Mouse (Mus musculus) thymus, adult 2 months (tissue): ENCODE results near the gene Zfp326. TPM values are rescaled to one million over a fixed set of nuclear protein-coding genes. Genes with fewer than 3 reads are reported as not detected.

Source experiments
- DNase-seq: peaks from one replicate; pipeline ENCODE4 v3.0.0; 2021
- H3K27ac ChIP-seq: fragments of 200-500 bp; 2 replicates; pipeline ENCODE4 v1.5.1; 2012; ENCODE audit warnings: low read length, control low read depth; ENCODE audit not compliant: control insufficient read depth, insufficient read depth
- H3K27me3 ChIP-seq: fragments of 200-500 bp; 2 replicates; pipeline ENCODE4 v1.6.1; 2012; ENCODE audit warnings: mild to moderate bottlenecking, low read length, moderate library complexity, mixed read lengths; ENCODE audit not compliant: control insufficient read depth, insufficient read depth
- H3K36me3 ChIP-seq: fragments of 200-500 bp; 2 replicates; pipeline ENCODE4 v1.6.1; 2012; ENCODE audit warnings: mild to moderate bottlenecking, low read length, moderate library complexity; ENCODE audit not compliant: control insufficient read depth, insufficient read depth
- H3K4me1 ChIP-seq: fragments of 200-500 bp; replicated peaks from 2 replicates; pipeline ENCODE4 v1.6.1; 2012; ENCODE audit warnings: low read length; ENCODE audit not compliant: control insufficient read depth, insufficient read depth
- H3K4me3 ChIP-seq: fragments of 200-500 bp; 2 replicates; pipeline ENCODE4 v1.5.1; 2012; ENCODE audit warnings: mild to moderate bottlenecking, low read length, control low read depth, moderate library complexity; ENCODE audit not compliant: control insufficient read depth, insufficient read depth
- CTCF ChIP-seq: fragments of 200-500 bp; IDR thresholded peaks from 2 replicates; pipeline ENCODE4 v1.5.1; 2012; ENCODE audit warnings: mild to moderate bottlenecking, control low read depth, low read length, moderate library complexity, borderline replicate concordance; ENCODE audit not compliant: control insufficient read depth, poor library complexity, insufficient read depth; ENCODE audit errors: extremely low read depth
- POLR2A ChIP-seq: fragments of 200-500 bp; IDR thresholded peaks from 2 replicates; pipeline ENCODE4 v1.6.1; 2012; ENCODE audit warnings: mild to moderate bottlenecking, low read length, control low read depth, moderate library complexity; ENCODE audit not compliant: control insufficient read depth, poor library complexity, insufficient read depth; ENCODE audit errors: extremely low read depth
- WGBS: fragments of 180-500 bp; shearing (Covaris S2); methylation state at CpG from one replicate; pipeline ENCODE4 v1.1.7; 2018; 5-methylcytosine and 5-hydroxymethylcytosine counted together
- polyA plus RNA-seq: library from polyadenylated mRNA; depleted of rRNA; stranded (reverse); fragments of >200 nt; gene quantifications from 2 replicates; pipeline ENCODE4 v1.2.3, GENCODE M21; 2012; rRNA removed

Gene Zfp326
- 11.3 and 12.4 TPM in 2 replicates for polyA plus RNA-seq

GRCm38 (mm10) chr5:105876068-105876924, at the start of gene Zfp326:
Gene Zfp326 (plus strand): TSS chr5:105876565.
- Histone ChIP-seq H3K4me3 (peak within 1 kb of the TSS; percentile 97), H3K27ac (no peak within 1 kb of the TSS), H3K27me3 (no peaks in the 10 kb centered on the region), H3K36me3 (0 out of 2 replicates have a peak, but pooled peaks cover 2% of the 10 kb centered on the region), H3K4me1 (peaks cover 8% of the 10 kb centered on the region)
- DNase-seq = peak; percentile 87
- WGBS = under 1% methylated on average over 80 of the region's 83 CpGs
- TF ChIP-seq POLR2A (0 out of 2 replicates have a peak, but pooled peaks have one; percentile 57), CTCF (peak; percentile 23; the same call in 1 of the 2 replicates)

GRCm38 (mm10) chr5:105826916-105827510, 49.4 kb upstream of the Zfp326 start:
- 96% methylated on average over 5 of the region's 5 CpGs for WGBS
- H3K27ac ChIP-seq = no peak overlapping the region
- no peak overlapping the region for H3K4me3 ChIP-seq
- no peak for DNase-seq
- no peaks in the 10 kb centered on the region for H3K36me3 ChIP-seq
- TF ChIP-seq POLR2A (no peak), CTCF (no peak)
- no peaks in the 10 kb centered on the region for H3K27me3 ChIP-seq
- H3K4me1 ChIP-seq = 0 out of 2 replicates have a peak, but pooled peaks cover 3% of the 10 kb centered on the region

DNA sequence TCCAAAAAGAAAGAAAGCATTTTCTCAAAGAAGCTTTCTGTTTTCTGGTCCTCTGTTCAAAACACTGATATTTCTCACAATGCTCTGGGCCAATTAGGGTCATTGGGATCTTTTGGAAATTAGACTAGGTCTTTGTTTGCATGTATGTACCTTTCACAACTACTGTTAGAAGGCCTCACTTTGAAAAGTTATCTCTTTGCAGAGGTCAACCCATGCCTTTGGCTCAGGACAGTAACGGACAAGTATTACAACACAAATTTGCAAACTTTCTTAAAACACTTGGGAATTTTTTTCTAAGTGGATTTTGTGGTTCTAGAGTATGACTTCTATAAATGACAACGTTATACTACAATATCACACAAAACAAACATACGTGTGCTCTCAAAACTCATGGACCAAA, 48.3 kb upstream of the Zfp326 start:
- no peak for DNase-seq
- no peaks in the 10 kb centered on the region for H3K27me3 ChIP-seq
- H3K4me3 ChIP-seq = no peak overlapping the region
- TF ChIP-seq CTCF (no peak), POLR2A (no peak)
- no peaks in the 10 kb centered on the region for H3K36me3 ChIP-seq
- H3K27ac ChIP-seq = no peak overlapping the region
- H3K4me1 ChIP-seq = 0 out of 2 replicates have a peak, but pooled peaks cover 1% of the 10 kb centered on the region
- WGBS = 96% methylated on average over 3 of the region's 3 CpGs

- H3K27ac ChIP-seq = no peak overlapping the region
- WGBS = 80% methylated on average over 7 of the region's 7 CpGs
- no peak overlapping the region for H3K4me3 ChIP-seq
- no peaks in the 10 kb centered on the region for H3K36me3 ChIP-seq
- H3K4me1 ChIP-seq = no peaks in the 10 kb centered on the region
- no peaks in the 10 kb centered on the region for H3K27me3 ChIP-seq
- no peak for DNase-seq
- TF ChIP-seq POLR2A = no peak
- TF ChIP-seq CTCF = no peak
Observed at GRCm38 (mm10) chr5:105829008-105829586, 47.3 kb upstream of the Zfp326 start.

DNA sequence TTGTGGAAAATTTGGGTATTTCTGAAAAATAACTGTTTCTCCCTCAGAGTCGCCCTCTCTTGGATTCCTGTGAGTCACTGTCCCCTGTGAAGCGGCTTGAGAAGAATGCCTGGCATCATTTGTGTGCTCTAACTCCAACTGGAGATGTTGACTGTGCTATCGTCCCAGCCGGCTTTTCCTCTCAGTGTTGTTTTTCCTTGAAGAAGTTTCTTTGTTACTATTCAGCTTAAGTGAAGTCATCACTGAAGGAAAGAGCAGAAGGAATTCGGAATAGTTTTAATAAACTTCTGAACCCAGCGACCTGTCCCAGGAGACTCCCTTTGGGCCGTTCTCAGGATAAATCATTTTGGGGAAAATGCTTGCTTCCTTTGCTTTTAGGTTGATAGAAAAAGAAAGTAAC, 44.2 kb upstream of the Zfp326 start:
- H3K27ac ChIP-seq = no peak overlapping the region
- no peak overlapping the region for H3K4me3 ChIP-seq
- H3K27me3 ChIP-seq = no peaks in the 10 kb centered on the region
- no peak for TF ChIP-seq CTCF
- TF ChIP-seq POLR2A = no peak
- no peaks in the 10 kb centered on the region for H3K4me1 ChIP-seq
- 92% methylated on average over 7 of the region's 7 CpGs for WGBS
- no peak for DNase-seq
- no peaks in the 10 kb centered on the region for H3K36me3 ChIP-seq

DNA sequence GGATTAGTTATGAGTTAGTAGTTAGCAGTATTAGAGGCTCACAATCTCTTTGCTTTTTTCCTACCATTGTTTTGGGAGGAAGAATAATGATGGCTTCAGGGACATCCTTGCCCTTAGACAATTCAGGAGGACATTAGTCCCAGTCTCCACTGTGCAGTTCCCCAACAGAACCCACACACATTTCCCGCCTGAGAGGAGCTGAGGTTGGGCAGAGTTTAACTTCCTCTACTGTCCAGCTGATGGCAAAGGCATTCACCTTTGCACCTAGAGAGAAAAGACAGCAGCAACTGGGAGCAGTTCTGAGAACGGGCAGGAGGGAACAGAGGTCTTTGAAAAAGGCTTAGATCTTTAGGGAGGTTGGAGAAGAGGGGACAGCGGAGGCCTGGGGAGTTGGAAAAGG, 42.4 kb upstream of the Zfp326 start:
- no peaks in the 10 kb centered on the region for H3K36me3 ChIP-seq
- WGBS = 58% methylated on average over 3 of the region's 3 CpGs
- no peak overlapping the region for H3K4me3 ChIP-seq
- no peak for TF ChIP-seq CTCF
- TF ChIP-seq POLR2A = no peak
- no peaks in the 10 kb centered on the region for H3K27me3 ChIP-seq
- H3K4me1 ChIP-seq = no peaks in the 10 kb centered on the region
- DNase-seq = no peak
- H3K27ac ChIP-seq = no peak overlapping the region
